Mouse (Mus musculus) hematopoietic stem cell, adult 5-6 weeks (primary cell): ENCODE measurements around the gene Mgll. TPM values are rescaled to one million over a fixed set of nuclear protein-coding genes. Genes with fewer than 3 reads are reported as not detected.

Experiments used
- ATAC-seq, 2 experiments: fragments of 125-278 bp in 1 of 2; replicated peaks in 1 of 2; 2 replicates each; pipeline ENCODE4 v1.8.0; 2016 to 2017; ENCODE audit warnings: inconsistent platforms in 2 of 2, mild to moderate bottlenecking in 2 of 2, moderate number of reproducible peaks in 2 of 2, low read depth in 1 of 2, moderate TSS enrichment in 1 of 2; ENCODE audit not compliant: low FRiP score in 2 of 2, poor library complexity in 2 of 2, severe bottlenecking in 2 of 2, insufficient read depth in 1 of 2, low TSS enrichment in 1 of 2
- total RNA-seq: library from RNA; stranded (forward); fragments of 172-1452, 232-1000 nt; gene quantifications from 2 replicates; pipeline ENCODE4 v1.2.3, GENCODE M21; 2017

Mgll gene
- 0.55 and 1.1 TPM in 2 replicates for total RNA-seq

GRCm38 (mm10) chr6:88724313-88725195 lies at the start of gene Mgll:
TSS of gene Mgll (plus strand) at chr6:88724412.
- ATAC-seq = peak in 1 of 2 experiments; percentile 65; a peak in 3 of 4 replicates

- no peak for ATAC-seq
Measured at GRCm38 (mm10) chr6:88675815-88676214, 48.4 kb upstream of the Mgll start.

- ATAC-seq = no peak
Measured at GRCm38 (mm10) chr6:88676753-88677736, 47.2 kb upstream of the Mgll start.

GRCm38 (mm10) chr6:88677738-88678137 lies 46.5 kb upstream of the Mgll start:
- no peak for ATAC-seq

- no peak for ATAC-seq
Measured at GRCm38 (mm10) chr6:88681026-88681425, 43.2 kb upstream of the Mgll start.

GRCm38 (mm10) chr6:88683380-88684053 lies 40.7 kb upstream of the Mgll start:
- no peak for ATAC-seq

- ATAC-seq = no peak
Measured at GRCm38 (mm10) chr6:88688171-88688570, 36.0 kb upstream of the Mgll start.

GRCm38 (mm10) chr6:88688712-88689111 lies 35.5 kb upstream of the Mgll start:
- ATAC-seq = no peak

- no peak for ATAC-seq
Measured at GRCm38 (mm10) chr6:88690211-88690610, 34.0 kb upstream of the Mgll start.

GRCm38 (mm10) chr6:88691361-88691760 lies 32.9 kb upstream of the Mgll start:
- ATAC-seq = no peak

GRCm38 (mm10) chr6:88702887-88703286 lies 21.3 kb upstream of the Mgll start:
- ATAC-seq = no peak

- no peak for ATAC-seq
Measured at GRCm38 (mm10) chr6:88703731-88704130, 20.5 kb upstream of the Mgll start.

- peak in 1 of 2 experiments; percentile 32; a peak in 1 of 4 replicates for ATAC-seq
Measured at GRCm38 (mm10) chr6:88708401-88709278, 15.6 kb upstream of the Mgll start.

- ATAC-seq = no peak
Measured at GRCm38 (mm10) chr6:88709279-88709575, 15.0 kb upstream of the Mgll start.

- ATAC-seq = no peak
Measured at GRCm38 (mm10) chr6:88711313-88711712, 12.9 kb upstream of the Mgll start.

GRCm38 (mm10) chr6:88712083-88712482 lies 12.1 kb upstream of the Mgll start:
- no peak for ATAC-seq

- no peak for ATAC-seq
Measured at GRCm38 (mm10) chr6:88713320-88713719, 10.9 kb upstream of the Mgll start.
